Mouse (Mus musculus) cerebellum, adult 9-11 months (tissue): ENCODE data around the gene Kif15.

Experiments used
- DNase-seq: peaks from one replicate; pipeline ENCODE4 v3.0.0; 2022

The Kif15 gene

GRCm38 (mm10) chr9:122950643-122951475 is at the start of gene Kif15, which contains the start of gene 1110059G10Rik:
Gene Kif15 (plus strand): TSS chr9:122951046.
Gene 1110059G10Rik (minus strand): TSS chr9:122951000.
- DNase-seq = peak; percentile 90

- DNase-seq = no peak
Measured at GRCm38 (mm10) chr9:122901047-122901446, 49.8 kb upstream of the Kif15 start.

DNA sequence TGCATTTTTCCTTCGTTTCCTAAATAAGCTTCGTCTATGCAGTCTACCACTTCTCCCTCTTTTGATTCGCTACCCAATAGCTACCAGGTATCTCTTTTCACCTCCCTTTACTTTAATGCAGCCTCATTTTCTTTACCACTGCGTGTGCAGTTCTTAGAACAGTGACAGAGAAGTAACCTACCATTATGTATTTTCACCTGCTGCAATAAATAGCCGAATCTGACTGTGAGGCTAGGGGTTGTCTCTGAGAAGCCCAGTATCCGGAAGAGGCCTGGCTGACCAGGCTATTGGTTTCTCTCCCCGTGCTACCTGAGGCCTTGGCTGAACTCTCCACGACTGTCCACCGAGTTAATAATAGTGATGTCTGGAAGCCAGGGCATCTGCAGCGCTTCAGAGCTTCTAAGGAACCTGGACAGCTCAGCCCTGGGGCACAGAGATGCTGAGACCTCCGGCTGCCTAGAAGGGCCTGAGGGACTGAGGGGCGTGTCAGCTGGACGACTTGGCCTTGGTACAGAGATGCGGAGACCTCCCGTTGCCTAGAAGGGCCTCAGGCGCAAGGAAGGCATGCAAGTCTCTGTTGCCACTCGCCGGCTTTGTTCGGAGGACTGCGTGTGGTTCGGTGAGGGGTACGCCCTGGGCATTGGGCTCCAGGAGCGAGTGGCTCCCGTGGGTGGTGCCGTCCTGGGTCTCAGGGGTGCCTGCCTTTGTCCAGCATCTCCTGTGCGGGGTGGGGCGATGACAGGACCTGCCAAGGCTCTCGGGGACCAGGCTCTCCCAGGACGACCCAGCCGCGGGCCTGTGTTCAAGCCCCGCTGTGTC is 47.9 kb upstream of the Kif15 start:
- DNase-seq = peak; percentile 84

DNA sequence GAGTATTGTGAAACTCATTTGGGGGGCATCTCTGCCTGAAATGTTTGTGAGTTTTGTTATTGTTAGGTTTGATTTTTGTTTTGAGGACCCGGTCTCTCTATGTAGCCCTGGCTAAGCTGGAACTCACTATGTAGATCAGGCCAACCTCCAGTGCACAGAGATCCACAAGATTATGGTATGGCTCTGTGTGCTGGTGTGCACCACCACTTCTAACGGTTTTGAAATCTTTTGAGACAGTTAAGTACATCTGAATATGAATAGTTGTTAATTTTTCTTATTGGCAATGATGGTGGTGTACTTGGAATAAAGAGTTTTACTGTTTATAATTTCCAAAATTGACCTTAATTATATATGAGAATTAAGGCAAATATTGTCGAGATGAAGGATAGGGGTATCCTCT is 28.4 kb upstream of the Kif15 start:
- DNase-seq = no peak

DNA sequence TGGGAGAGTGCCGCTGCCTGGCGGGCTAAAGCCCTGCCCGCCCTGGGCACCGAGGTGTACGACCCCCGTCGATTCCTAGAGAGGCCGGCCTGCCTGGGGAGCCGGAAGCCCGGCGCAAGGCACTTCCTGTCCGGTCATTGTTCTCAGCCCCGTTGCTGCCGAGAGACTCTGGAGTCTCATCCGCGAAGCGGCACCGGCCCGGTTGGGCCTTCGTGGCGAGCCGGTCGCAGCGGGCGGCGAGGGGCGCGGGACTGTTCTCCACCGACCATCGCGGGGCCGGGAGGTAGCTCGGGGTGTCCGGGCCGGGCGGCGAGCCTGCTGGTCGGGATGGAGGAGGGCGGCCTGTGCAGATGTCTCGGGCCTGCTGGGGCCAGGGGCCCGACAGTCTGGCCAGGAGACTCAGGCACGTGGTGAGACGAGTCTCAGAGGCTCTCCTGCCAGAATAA is 27.9 kb upstream of the Kif15 start, which contains the start of gene Zfp105:
Gene Zfp105, plus strand, starts transcription at position 137 of the 446 bp plus-strand sequence.
- DNase-seq = peak; percentile 77

DNA sequence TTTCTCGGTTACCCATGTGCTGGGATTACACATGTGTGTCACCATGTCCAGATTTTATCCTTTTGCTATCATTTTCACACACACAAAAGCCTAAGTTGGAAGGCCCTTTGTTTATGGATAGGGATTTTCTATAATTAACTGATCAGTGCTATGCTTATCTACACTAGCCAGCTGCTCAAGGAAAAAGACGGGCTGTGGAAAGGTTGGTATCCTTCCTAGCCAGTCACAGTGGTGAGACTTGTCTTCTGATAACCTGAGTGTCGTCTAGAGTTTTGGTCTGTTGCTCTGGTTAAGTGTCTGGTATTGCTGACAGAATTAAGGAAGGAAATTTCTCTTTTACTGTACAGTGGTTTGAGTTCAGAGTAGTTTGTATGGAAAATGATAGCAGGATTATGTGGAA is 21.9 kb upstream of the Kif15 start:
- no peak for DNase-seq

DNA sequence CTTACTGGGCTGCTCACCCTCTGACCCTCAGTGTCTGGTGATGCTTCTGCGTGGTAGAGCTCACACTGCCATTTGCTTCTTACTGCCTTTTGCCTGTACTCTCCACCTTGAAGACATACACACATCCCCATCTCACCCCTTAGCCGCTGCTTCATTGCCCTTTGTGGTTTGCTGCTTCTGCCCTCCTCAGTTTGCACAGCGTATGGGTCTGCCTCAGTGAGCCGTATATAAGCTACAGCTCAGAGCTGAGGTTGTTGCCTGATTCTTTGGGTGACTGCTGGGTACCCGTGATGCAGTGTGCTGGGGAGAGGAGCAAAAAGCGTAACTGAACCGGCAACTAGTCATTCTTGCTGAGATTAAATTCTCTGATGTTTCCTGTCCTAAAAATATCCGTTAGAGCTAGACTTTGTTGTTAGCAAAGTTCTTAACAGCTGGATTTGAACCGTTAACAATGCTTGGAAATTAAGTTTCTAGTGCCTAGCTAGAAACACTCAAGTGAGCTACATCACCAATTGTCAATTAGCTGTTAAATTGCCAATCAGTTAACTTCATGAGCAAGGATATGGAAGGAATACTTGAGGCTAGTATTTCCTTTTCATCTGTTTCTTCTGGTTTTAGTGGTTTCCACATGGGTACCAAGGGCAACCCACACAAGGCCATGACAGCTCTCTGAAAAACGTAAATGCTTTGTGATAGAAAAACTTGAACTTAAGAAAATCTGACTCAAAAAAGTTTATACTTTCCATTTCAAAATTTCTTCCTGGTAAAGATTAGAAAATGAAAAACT is 47.8 kb downstream of the Kif15 start:
- DNase-seq = no peak

GRCm38 (mm10) chr9:122999193-122999586 is 48.3 kb downstream of the Kif15 start:
- DNase-seq = no peak

DNA sequence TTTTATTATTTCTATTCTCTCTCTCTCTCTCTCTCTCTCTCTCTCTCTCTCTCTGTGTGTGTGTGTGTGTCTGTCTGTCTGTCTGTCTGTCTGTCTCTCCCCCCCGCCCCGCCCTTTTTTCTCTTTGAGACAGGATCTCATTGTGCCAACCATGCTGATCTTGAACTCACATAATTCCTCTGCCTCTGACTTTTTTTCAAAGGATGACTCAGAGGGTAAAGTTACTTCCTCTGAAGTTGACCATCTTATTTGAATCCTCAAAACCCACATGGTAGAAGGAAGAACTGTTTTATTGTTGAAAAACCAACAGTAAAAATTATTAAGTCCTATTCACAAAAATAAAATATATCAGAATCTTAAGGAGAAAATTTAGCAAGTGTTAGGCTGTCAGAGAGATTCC is 53.9 kb downstream of the Kif15 start:
- no peak for DNase-seq

DNA sequence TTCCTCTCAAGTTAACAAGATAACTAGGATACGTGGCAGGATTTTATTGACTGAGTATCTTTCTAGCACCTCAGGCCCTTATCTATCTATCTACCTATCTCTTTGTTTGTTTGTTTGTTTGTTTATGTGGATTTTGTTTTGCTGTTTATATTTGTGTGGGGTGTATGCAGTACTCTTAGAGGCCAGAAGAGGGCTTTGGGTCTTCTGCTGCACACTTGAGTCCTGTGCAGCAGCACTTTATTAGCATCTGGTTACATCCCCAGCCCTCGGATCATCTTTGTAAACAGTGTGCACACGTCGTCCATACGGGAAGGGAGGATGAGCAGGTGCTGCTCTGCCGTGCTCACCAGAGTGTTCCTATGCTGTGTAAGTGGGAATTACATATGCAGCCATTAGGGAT is 55.2 kb downstream of the Kif15 start:
- DNase-seq = no peak

DNA sequence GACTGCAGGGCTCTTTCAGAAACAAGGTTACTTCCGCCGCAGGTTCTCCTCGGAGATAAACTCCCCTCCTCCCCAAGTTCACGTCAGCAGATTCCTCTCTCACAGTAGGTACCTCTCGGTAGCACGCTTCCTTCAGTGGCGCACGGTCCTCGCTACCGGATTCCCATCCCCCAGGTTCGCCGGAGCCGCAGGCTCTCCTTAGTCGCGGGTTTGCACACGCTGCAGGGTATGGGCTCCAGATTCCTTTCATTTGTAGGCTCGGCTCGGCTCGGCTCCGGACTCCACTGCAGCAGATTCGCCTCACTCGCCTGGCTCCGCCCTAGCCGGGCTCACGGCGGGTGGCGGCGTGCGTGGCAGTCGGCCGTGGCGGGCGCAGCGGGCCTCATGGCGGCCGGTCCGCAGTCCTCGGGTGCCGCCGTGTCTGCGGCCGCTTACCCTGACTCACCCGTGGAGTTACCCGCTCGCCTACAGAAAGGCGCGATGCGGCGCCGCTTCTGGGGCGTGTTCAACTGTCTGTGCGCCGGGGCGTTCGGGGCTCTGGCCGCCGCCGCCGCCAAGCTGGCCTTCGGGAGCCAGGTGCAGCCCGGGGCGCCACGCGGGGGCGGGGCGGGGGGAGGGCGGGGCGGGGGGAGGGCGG is 70.3 kb downstream of the Kif15 start, which contains the start of gene Tmem42:
Gene Tmem42, plus strand, starts transcription at position 332 of the 637 bp plus-strand sequence.
- peak; percentile 92 for DNase-seq

GRCm38 (mm10) chr9:123021636-123022379 is 71.0 kb downstream of the Kif15 start:
- peak; percentile 79 for DNase-seq

GRCm38 (mm10) chr9:123024201-123024600 is 73.4 kb downstream of the Kif15 start:
- DNase-seq = no peak

GRCm38 (mm10) chr9:123031496-123032246 is 80.8 kb downstream of the Kif15 start:
- no peak for DNase-seq

DNA sequence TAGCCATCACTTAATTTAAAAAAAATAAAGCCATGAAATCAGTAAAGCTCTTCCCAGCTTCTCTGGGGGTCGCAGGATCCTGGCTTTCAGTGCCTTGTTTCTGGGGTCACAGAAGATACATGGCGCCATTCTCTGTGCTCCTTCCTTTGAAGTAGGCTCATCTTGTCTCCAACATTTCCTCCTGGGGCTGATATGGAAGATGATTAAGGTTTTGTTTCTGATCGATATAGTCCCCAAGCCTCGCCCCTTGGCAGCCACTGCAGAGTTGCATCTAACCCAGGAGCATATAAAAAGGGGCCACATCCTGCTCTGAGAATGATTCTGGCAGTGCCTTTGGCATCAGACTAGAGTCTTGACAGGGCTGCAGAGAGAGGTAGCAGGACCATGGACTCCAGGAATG is 83.6 kb downstream of the Kif15 start, which contains the start of gene Tgm4:
Gene Tgm4, plus strand, starts transcription at position 301 of the 400 bp plus-strand sequence.
- no peak for DNase-seq

GRCm38 (mm10) chr9:123047665-123048064 is 96.8 kb downstream of the Kif15 start:
- DNase-seq = no peak

- no peak for DNase-seq
Measured at GRCm38 (mm10) chr9:123058724-123059292, 108.0 kb downstream of the Kif15 start.

- DNase-seq = no peak
Measured at GRCm38 (mm10) chr9:123060172-123060571, 109.3 kb downstream of the Kif15 start.
